Mouse (Mus musculus) embryonic fibroblast, embryonic 13.5 days (primary cell): Measurements from ENCODE around the gene Hnrnpa1.

ENCODE experiments used
- CTCF ChIP-seq: IDR thresholded peaks from 2 replicates; pipeline ENCODE4 v1.5.1; 2011; ENCODE audit warnings: mild to moderate bottlenecking, control low read depth, low read length, moderate library complexity, borderline replicate concordance; ENCODE audit not compliant: insufficient read depth
- POLR2A ChIP-seq: IDR thresholded peaks from 2 replicates; pipeline ENCODE4 v1.6.1; 2011; ENCODE audit warnings: low read depth, mild to moderate bottlenecking, control low read depth, low read length, moderate library complexity

DNA sequence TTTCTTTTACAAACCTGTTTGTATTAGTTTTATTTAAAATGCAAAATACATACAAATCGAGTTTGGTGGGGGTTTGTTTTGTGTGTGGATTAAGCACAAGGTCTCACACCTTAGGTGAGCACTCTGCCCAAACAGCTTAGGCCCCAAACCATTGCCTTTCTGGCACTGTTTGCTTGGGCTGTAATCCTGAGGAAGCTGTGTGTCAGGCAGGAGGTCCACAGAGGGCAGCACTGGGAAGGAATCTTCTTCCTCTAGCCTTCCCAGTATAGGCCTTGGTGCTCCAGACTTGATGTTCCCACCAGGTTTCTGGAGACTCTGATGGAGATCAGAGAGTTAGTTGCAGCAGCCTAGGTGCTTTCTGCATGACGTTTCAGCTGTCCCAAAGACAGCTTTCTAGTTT lies 44.4 kb downstream of the Hnrnpa1 start:
- TF ChIP-seq POLR2A: no peak
- TF ChIP-seq CTCF: peak; percentile 4; the same call in 1 of the 2 replicates
